Mouse (Mus musculus) embryonic facial prominence, embryonic 13.5 days (tissue): ENCODE results near the gene Itga2b. TPM values are rescaled to one million over a fixed set of nuclear protein-coding genes. Genes with fewer than 3 reads are reported as not detected.

Source experiments
- microRNA-seq: library from miRNA; unstranded; fragments of <30 nt; microRNA quantifications from one replicate; pipeline ENCODE4, GENCODE M21; 2016
- polyA plus RNA-seq: library from polyadenylated mRNA; unstranded; fragments of >200 nt; fragmentation: Nextera tagmentation; extraction: Ambion mirVana; gene quantifications from 2 replicates; pipeline ENCODE4 v1.2.1, GENCODE M21; 2015

Gene Itga2b
- polyA plus RNA-seq, 1 experiment from 2014 or later = 6.7 TPM

Small RNA genes within 50 kb of the gene (microRNA-seq; reads per million reads assigned to microRNA genes)
- gene Mir6930 = not detected

Other genes starting within 250 kb of the Itga2b start
- gene Hdac5, start 240.0 kb downstream of the Itga2b start, polyA plus RNA-seq = 80.5 and 84.4 TPM in 2 replicates
- gene BC030867, start 221.2 kb downstream of the Itga2b start, polyA plus RNA-seq = 18.3 and 19.7 TPM in 2 replicates
- 0.11 and 0.18 TPM in 2 replicates for gene Asb16, start 201.4 kb downstream of the Itga2b start, polyA plus RNA-seq
- gene Tmub2, start 185.2 kb downstream of the Itga2b start, polyA plus RNA-seq = 51.8 and 54.8 TPM in 2 replicates
- gene Atxn7l3, start 173.5 kb downstream of the Itga2b start, polyA plus RNA-seq = 21.6 and 23.8 TPM in 2 replicates
- gene Ubtf, start 150.4 kb downstream of the Itga2b start, polyA plus RNA-seq = 88.5 and 93.6 TPM in 2 replicates
- 6.3 and 16.6 TPM in 2 replicates for gene Slc4a1, start 103.9 kb downstream of the Itga2b start, polyA plus RNA-seq
- gene Rundc3a, start 76.7 kb downstream of the Itga2b start, polyA plus RNA-seq = 3.6 and 5.2 TPM in 2 replicates
- 191 and 195 TPM in 2 replicates for gene Slc25a39, start 62.2 kb downstream of the Itga2b start, polyA plus RNA-seq
- 124 and 126 TPM in 2 replicates for gene Grn, start 39.8 kb downstream of the Itga2b start, polyA plus RNA-seq
- gene Fam171a2, start 22.4 kb downstream of the Itga2b start, polyA plus RNA-seq = 8.1 and 8.2 TPM in 2 replicates
- gene Gpatch8, start 86.3 kb upstream of the Itga2b start, polyA plus RNA-seq = 84.0 and 84.7 TPM in 2 replicates
- 16.1 and 17.0 TPM in 2 replicates for gene Gm11627, start 109.3 kb upstream of the Itga2b start, polyA plus RNA-seq
- 63.0 and 67.8 TPM in 2 replicates for gene Fzd2, start 134.3 kb upstream of the Itga2b start, polyA plus RNA-seq
- gene Meioc, start 193.6 kb upstream of the Itga2b start, polyA plus RNA-seq = 0.45 and 0.79 TPM in 2 replicates
- 44.6 and 46.9 TPM in 2 replicates for gene Ccdc43, start 227.7 kb upstream of the Itga2b start, polyA plus RNA-seq